Mouse (Mus musculus) bone marrow, adult 2 months (tissue): ENCODE results near the gene Asgr1.

ENCODE experiments used
- CTCF ChIP-seq: fragments of 200-500 bp; IDR thresholded peaks from 2 replicates; pipeline ENCODE4 v1.5.1; 2011; ENCODE audit warnings: low read length, control low read depth; ENCODE audit not compliant: control insufficient read depth, insufficient read depth
- POLR2A ChIP-seq: fragments of 200-500 bp; IDR thresholded peaks from 2 replicates; pipeline ENCODE4 v1.6.1; 2011; ENCODE audit warnings: low read depth, mild to moderate bottlenecking, control low read depth, low read length, borderline replicate concordance; ENCODE audit not compliant: control insufficient read depth

- TF ChIP-seq CTCF (no peak), POLR2A (no peak)
Observed at GRCm38 (mm10) chr11:70028401-70029129, 25.3 kb upstream of the Asgr1 start.
